Mouse (Mus musculus) hindlimb bud, embryonic 11.5 days (tissue): ENCODE results near the gene Repin1.
"Not testable (repeated sequence)": the region's sequence is repeated elsewhere in the genome, so short reads cannot be mapped to it uniquely, and the experiment has no call there.

ENCODE experiments used
- DNase-seq: peaks from one replicate; pipeline ENCODE4 v3.0.0-alpha.2; 2012; ENCODE audit warnings: low read depth, low spot score; ENCODE audit errors: extremely low spot score

Gene Repin1

DNA sequence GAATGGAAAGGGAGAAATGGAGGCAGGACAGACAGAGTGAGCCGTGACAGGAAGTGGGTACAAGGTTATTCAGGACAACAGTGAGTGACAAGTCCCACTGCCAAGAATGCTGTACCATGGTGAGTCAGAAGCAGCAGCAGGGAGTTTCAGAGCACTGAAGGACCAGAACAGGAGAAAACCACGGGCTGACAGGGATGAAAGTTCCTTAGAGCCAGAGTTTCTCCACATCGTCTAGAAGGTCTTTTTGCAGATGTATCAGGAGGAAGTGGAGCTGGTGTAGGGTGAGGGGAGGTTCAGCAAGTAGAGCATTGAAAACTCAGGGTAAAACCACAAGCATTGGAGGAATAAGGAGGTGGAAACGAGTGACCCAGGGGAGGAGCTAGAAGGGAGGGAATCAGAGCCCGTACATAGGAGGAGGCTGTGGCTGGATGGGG is 14.5 kb upstream of the Repin1 start:
- no peak for DNase-seq

GRCm38 (mm10) chr6:48581257-48581656 is 12.4 kb upstream of the Repin1 start:
- DNase-seq: no peak

GRCm38 (mm10) chr6:48582037-48582436 is 11.6 kb upstream of the Repin1 start:
- no peak for DNase-seq

- no peak for DNase-seq
Measured at GRCm38 (mm10) chr6:48589194-48589750, 4.4 kb upstream of the Repin1 start, which contains the start of gene Gm45021. Gm45021 (plus strand) TSS chr6:48589610.

GRCm38 (mm10) chr6:48591221-48591845 is 2.4 kb upstream of the Repin1 start:
- no peak for DNase-seq

DNA sequence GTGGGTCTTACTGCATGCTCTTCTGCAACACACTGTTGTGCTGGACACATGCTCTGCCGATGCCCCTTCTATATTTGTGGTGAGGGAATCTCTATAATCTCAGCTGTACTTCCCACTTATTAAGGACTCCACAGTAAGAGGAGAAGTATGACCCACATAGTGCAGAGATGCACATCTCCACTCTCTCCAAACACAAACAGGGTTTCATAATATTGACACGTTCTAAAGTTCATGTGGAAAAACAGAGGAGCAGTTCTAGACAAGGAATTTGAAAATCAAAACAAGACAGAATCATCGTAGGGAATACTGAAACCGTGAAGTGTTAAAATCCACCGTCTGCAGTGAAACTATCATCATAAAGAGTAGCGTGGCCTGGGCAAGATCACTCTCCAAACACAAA is 1.8 kb upstream of the Repin1 start:
- DNase-seq: no peak

DNA sequence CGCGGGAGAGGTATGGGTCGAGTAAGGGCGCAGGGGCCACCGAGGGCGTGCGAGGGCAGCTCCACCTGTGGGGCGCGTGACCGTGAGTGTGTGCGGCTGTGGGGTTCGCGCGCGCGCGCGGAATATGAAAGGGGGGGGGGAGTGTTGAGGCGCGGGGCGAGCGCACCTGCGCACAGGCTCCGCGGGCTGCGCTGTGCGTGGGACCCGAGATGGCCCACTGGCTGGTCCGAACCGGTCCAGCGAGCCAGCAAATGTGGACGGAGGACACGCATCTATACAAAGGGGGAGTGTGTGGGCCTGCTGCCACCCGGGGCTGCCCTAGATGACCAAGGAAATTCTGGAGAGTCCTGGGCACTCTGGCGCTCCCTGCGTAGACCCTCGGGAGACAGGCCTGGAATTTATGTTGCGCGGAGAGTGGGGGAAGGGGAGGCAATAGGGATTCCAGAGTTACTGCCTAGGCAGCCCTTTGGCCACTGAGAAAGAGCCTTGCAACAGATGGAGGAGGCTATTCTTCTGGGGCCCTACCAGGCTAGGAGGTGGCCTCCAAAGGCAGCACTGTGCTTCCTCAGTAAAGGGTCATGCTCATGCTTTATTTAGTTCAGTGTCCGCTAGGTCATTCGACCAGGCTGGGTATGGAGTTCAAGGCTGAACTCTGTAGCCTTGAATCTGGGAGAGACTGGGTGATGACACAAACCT is 508 bp downstream of the Repin1 start:
- DNase-seq: no peak

DNA sequence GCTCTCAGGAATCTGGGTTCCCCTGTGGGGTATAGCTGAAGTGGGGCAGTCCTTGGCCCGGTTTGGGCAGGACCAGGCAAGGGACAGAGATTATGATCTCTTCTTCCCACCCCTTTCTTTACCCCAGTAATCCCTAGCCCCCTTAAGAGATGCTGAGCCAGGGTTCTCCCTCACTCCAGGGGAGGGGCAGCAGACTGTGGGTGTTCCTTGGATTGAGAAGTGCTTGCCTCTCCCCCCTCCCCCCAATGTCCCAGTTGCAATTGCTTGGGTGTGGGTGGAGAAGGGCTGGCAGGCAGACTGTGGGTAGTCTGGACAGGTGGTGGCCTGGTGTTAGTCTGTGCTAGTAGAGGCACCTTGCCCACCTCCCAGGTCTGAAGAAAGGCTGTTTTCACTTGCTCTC is 1.6 kb downstream of the Repin1 start:
- no peak for DNase-seq

GRCm38 (mm10) chr6:48596545-48597232 is 3.0 kb downstream of the Repin1 start:
- no peak for DNase-seq

DNA sequence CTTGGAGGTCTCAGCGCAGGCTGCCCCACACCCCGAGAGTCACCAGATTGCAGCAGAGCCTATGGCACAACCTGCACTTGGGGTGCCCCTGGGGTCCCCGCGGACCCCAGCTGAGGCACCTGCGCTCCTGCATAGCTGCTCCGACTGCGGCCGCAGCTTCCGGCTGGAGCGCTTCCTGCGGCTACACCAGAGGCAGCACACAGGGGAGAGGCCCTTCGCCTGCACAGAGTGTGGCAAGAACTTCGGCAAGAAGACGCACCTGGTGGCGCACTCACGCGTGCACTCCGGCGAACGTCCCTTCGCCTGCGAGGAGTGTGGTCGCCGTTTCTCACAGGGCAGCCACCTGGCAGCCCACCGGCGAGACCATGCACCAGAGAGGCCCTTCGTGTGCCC is 3.5 kb downstream of the Repin1 start:
- no peak for DNase-seq

DNA sequence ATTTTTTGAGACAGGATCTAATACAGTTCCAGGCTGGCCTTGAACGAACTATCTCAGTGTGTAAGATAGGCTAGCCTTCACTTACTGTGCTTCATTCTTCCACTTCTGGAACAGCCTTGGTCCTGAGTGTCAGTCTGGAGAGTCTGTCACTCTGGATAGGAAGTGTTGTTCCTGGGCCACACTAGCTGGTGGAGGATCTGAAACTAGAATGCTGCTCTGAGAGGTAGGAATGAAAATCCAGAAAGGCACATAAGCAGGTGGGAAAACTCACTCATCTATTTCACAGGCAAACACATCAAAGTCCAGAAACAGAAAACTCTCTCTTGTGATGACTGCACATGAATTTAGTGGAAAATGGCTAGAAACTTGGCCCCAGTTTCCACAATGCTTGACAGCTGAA is 6.9 kb downstream of the Repin1 start:
- DNase-seq: no peak

GRCm38 (mm10) chr6:48601271-48602079 is 7.8 kb downstream of the Repin1 start, which contains the start of gene Zfp775:
Zfp775 (plus strand) TSS chr6:48602063.
- DNase-seq: peak; percentile 68

DNA sequence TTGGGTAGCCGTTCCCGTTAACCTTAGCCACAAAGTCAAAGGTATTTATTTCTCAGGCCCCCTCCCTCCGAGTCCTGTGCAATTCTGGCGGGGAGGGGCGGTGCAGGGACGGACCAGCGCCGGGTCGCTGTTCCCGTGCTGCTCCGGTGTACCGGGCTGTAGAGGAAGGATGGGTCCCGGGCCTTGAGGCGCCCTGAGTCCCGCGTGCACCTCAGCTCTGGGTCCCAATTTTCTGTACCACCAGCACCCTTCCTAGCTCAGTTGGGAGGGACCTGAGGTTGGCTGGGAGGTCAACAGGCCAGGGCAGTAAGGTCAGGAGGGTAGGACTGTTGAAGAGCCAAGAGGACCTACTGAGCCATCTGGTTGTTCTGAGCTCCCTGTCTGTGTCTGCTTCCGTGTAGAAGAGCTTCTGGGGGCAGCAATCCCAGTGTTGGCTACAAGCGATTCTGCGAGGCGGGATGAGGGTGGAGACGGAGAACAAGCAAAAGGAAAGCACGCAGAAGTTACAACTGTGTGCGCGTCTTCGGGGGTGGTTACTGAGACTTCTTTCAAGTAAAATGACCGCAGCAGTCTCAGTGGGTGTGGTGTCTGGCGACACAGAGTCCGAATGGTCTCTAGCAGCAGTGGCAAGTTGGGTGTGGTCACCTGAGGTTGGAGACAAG is 8.5 kb downstream of the Repin1 start:
- DNase-seq: no peak

GRCm38 (mm10) chr6:48608124-48608523 is 14.4 kb downstream of the Repin1 start:
- no peak for DNase-seq

DNA sequence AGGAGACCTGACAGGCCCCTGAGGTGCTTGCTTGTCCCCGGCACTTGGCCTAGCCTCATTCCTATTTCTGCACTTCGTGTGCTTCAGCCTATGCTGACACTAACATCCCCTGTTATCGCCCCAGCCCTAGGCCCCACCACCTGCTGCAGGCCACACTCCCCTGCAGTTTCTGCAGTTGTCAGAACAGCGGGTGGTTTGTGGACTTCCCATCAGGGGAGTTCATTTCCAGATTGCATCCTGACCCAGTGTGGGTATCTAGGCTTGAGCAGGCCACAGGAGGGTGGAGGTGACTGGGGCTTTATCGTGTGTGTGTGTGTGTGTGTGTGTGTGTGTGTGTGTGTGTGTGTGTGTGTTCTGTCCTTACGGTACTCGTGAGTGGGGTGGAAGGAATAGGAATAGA is 15.8 kb downstream of the Repin1 start:
- no peak for DNase-seq

GRCm38 (mm10) chr6:48610657-48611056 is 17.0 kb downstream of the Repin1 start:
- no peak for DNase-seq

DNA sequence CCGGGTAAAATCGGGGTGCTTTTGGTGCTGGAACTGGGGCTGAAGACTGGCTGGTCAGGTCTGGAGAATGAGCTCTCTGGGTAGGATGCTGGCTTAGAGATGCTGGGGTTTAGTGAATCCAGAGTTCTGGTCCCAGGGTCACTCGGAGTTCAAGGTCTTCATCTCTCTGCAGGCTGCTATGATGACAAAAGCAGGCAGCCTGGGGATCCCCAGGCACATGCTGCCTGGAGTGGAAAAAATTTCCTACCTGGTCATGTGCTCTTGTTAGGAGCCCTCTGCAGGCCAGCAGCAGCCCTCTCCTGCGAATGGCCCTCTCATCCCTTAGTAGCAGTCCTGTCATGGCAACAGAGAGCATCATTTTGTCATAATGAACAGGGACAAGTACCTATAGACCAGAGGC is 19.8 kb downstream of the Repin1 start:
- no peak for DNase-seq

DNA sequence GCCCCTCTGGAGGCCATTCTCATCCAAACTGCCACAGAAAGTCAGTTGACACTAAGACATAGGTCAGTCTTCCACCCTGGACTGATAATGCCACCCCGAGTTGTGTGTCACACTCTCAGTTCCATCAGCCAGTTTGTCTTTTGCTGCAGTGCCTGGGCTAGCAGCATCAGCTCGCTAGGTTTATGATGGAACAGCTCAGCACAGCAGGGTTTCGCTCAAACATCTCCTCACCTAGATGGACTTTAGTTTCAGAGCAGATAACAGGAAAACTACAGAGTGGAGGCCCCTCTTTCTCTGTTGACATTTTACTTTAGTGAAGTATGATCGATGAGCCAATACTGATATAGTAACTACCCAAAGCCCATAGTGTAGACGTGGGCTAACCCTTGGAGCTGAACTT is 21.1 kb downstream of the Repin1 start:
- DNase-seq: no peak

- DNase-seq: no peak
Measured at GRCm38 (mm10) chr6:48620031-48620430, 26.3 kb downstream of the Repin1 start.

DNA sequence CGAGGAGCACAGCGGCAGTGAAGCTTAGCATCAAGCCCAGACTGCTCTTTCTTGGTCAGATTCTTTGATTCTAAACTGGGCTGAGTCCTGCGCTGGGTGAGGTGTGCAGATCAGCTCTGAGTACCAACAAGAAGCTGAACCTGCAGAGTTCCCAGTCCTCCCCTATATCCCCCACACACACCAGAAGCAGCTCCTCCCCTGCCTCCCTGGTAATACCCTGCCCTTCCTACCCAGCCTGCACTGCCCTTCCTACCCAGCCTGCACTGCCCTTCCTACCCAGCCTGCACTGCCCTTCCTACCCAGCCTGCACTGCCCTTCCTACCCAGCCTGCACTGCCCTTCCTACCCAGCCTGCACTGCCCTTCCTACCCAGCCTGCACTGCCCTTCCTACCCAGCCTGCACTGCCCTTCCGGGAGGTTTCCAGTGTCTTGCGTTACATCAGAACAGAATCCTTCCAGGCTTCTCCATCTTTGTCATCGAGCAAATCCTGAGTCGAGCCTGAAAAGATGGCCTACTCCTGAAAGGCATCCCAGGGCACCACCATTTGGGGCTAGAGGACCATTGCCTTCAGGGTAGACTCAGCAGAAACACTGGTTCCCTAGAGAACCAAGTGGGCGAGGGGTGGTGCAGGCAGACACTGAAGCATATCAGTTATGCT is 28.6 kb downstream of the Repin1 start:
- DNase-seq: not testable (repeated sequence)
